Mouse (Mus musculus): ENCODE measurements around the gene Nsmce4a. TPM values are rescaled to one million over a fixed set of nuclear protein-coding genes. Genes with fewer than 3 reads are reported as not detected.

Gene Nsmce4a
- polyA plus RNA-seq (2015; fragmentation: Nextera tagmentation; extraction: Ambion mirVana) = 111 and 125 TPM in 2 replicates

DNA sequence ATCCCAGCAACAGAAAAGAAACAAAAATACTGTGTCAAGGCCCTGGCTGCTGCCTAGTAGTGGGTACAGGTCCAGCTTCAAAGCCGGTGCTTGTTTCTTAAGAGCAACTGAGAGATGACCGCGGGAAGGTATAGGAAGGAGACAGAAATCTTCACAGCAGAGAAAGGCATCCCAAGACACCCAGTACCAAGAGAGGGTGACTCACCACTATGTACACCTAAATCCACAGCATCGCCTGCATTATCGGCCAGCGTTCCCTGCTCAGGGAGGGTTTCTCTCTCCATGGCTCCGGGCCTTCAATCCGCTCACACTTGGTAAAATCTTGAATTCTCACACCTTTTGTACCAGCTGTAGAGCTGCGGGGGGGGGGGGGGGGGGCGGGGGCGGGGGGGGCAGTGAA, at the start of gene Nsmce4a:
Gene Nsmce4a (minus strand): TSS at position 298 of the 400 bp plus-strand sequence.
- Histone ChIP-seq H3K27ac (no peak within 1 kb of the TSS), H3K9ac (no peak within 1 kb of the TSS), H3K4me3 (no peak within 1 kb of the TSS), H3K4me1 (peaks cover 31% of the 10 kb centered on the region), H3K27me3 (no peaks in the 10 kb centered on the region), H3K36me3 (no peaks in the 10 kb centered on the region), H3K4me2 (no peak within 1 kb of the TSS), H3K9me3 (no peaks in the 10 kb centered on the region)
- WGBS = 65% methylated on average over 11 of the region's 11 CpGs
- ATAC-seq (ENCODE audit: insufficient number of reproducible peaks, low FRiP score, low TSS enrichment, low read depth) = no peak

- H3K4me1 ChIP-seq = peaks cover 6% of the 10 kb centered on the region; the same call in 1 of the 2 replicates
- no peak for ATAC-seq (ENCODE audit: insufficient number of reproducible peaks, low FRiP score, low TSS enrichment, low read depth)
- no peak overlapping the region for H3K9ac ChIP-seq
- H3K4me2 ChIP-seq = no peak overlapping the region
- H3K4me3 ChIP-seq = no peak overlapping the region
- no peak overlapping the region for H3K27ac ChIP-seq
- no peaks in the 10 kb centered on the region for H3K9me3 ChIP-seq
- WGBS = 69% methylated on average over 4 of the region's 4 CpGs
- no peaks in the 10 kb centered on the region for H3K36me3 ChIP-seq
- no peaks in the 10 kb centered on the region for H3K27me3 ChIP-seq
Observed at GRCm38 (mm10) chr7:130622359-130622758, 49.4 kb upstream of the Nsmce4a start.

DNA sequence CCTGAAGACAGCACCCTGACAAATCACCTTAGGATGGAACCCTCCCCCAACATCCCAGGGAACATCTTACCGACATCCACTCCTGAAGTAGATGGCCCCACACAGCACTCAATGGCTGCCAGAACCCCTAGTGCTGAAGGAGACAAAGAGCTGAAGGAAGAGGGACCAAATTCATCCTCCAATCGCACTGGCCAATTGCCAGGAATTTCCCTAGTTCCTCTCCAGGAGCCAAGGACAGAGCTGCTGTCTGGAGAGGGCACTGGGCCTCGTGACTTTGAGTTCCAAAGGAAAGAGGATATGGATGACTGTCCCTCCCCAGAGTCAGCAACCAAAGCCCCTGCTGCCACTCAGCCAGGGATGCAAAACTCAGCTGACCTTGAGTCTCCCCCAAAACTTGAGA, 49.0 kb upstream of the Nsmce4a start:
- 54% methylated on average over 3 of the region's 3 CpGs for WGBS
- H3K4me1 ChIP-seq = peaks cover 6% of the 10 kb centered on the region; the same call in 1 of the 2 replicates
- no peak for ATAC-seq (ENCODE audit: insufficient number of reproducible peaks, low FRiP score, low TSS enrichment, low read depth)
- H3K9me3 ChIP-seq = no peaks in the 10 kb centered on the region
- no peaks in the 10 kb centered on the region for H3K36me3 ChIP-seq
- no peaks in the 10 kb centered on the region for H3K27me3 ChIP-seq
- H3K9ac ChIP-seq = no peak overlapping the region
- no peak overlapping the region for H3K27ac ChIP-seq
- H3K4me2 ChIP-seq = no peak overlapping the region
- no peak overlapping the region for H3K4me3 ChIP-seq

- no peak for ATAC-seq (ENCODE audit: insufficient number of reproducible peaks, low FRiP score, low TSS enrichment, low read depth)
- H3K4me1 ChIP-seq = peaks cover 6% of the 10 kb centered on the region; the same call in 1 of the 2 replicates
- H3K4me2 ChIP-seq = no peak overlapping the region
- no peaks in the 10 kb centered on the region for H3K9me3 ChIP-seq
- 78% methylated on average over 2 of the region's 2 CpGs for WGBS
- H3K27ac ChIP-seq = no peak overlapping the region
- H3K9ac ChIP-seq = no peak overlapping the region
- H3K4me3 ChIP-seq = no peak overlapping the region
- H3K36me3 ChIP-seq = no peaks in the 10 kb centered on the region
- H3K27me3 ChIP-seq = no peaks in the 10 kb centered on the region
Observed at GRCm38 (mm10) chr7:130621068-130621467, 48.1 kb upstream of the Nsmce4a start.

- Histone ChIP-seq H3K27me3 (no peaks in the 10 kb centered on the region), H3K9ac (no peak overlapping the region), H3K4me1 (no peaks in the 10 kb centered on the region; the same call in 1 of the 2 replicates), H3K9me3 (no peaks in the 10 kb centered on the region), H3K27ac (no peak overlapping the region), H3K4me2 (no peak overlapping the region), H3K36me3 (no peaks in the 10 kb centered on the region), H3K4me3 (no peak overlapping the region)
- ATAC-seq (ENCODE audit: insufficient number of reproducible peaks, low FRiP score, low TSS enrichment, low read depth) = no peak
- WGBS = 90% methylated on average over 3 of the region's 3 CpGs
Observed at GRCm38 (mm10) chr7:130617591-130617990, 44.7 kb upstream of the Nsmce4a start.

DNA sequence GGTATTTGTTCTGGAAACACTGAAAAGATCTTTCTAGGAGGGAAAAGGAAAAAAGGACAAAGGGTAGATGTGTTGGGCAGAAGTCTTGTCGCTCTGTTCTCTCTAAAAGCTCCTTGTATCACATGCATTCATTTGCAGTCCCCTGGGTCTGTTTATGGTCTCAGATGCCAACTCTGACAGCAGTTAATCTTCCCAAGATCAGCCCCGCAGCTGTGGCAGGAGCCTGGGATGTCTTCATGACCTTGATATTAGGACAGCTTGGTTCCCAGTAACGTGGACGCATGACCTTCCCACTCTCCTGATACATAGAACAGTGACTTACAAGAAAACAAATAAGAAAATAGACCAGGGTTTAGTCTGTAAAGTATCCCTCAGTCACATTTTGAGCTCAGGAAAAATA, 41.1 kb upstream of the Nsmce4a start:
- Histone ChIP-seq H3K9ac (no peak overlapping the region), H3K27ac (no peak overlapping the region), H3K36me3 (no peaks in the 10 kb centered on the region), H3K4me2 (no peak overlapping the region), H3K9me3 (no peaks in the 10 kb centered on the region), H3K4me1 (no peaks in the 10 kb centered on the region), H3K4me3 (no peak overlapping the region), H3K27me3 (no peaks in the 10 kb centered on the region)
- WGBS = 56% methylated on average over 4 of the region's 4 CpGs
- no peak for ATAC-seq (ENCODE audit: insufficient number of reproducible peaks, low FRiP score, low TSS enrichment, low read depth)

DNA sequence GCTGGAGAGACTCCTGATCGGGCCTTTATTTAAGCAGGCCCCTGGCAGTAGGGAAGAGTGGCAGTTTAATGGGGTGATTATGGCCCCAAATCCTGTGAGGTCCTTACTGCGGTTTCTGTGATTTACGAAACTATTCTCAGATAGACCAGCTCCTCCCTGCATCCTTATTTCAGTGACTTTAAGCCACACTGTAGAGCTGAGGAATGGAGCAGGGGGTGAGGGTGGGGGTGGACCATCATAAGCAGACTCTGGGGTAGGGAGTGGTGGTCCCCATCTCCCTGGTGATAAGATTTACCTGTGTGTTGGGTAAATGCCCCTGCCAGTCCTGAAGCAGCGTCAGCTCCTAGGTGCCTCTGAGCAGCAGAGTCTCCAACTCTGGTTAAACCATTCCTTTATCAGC, 34.0 kb upstream of the Nsmce4a start:
- no peaks in the 10 kb centered on the region for H3K9me3 ChIP-seq
- H3K27me3 ChIP-seq = no peaks in the 10 kb centered on the region
- H3K4me2 ChIP-seq = no peak overlapping the region
- no peak overlapping the region for H3K4me3 ChIP-seq
- WGBS = 39% methylated on average over 4 of the region's 4 CpGs
- no peaks in the 10 kb centered on the region for H3K36me3 ChIP-seq
- H3K9ac ChIP-seq = no peak overlapping the region
- ATAC-seq (ENCODE audit: insufficient number of reproducible peaks, low FRiP score, low TSS enrichment, low read depth) = no peak
- H3K4me1 ChIP-seq = no peaks in the 10 kb centered on the region
- no peak overlapping the region for H3K27ac ChIP-seq

DNA sequence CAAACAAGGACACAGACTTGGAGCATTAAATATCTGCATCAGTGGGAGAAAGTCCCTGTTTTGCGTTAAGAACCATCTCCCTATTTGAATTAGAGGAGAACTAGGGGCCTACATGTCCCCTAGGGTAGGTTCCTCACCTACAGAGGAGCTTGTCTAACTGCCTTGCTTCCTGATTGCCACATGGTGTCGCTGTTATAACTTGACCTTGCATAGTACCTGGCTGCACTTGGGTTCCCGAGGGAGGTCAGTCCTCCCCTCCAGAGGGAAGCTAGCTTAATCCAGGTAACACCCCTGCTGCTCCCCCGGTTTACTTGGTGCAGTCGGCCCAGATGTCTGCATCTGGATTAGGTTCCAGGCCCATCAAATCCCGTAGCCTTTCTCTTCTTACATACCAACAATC, 32.2 kb upstream of the Nsmce4a start:
- Histone ChIP-seq H3K4me2 (no peak overlapping the region), H3K9me3 (no peaks in the 10 kb centered on the region), H3K36me3 (no peaks in the 10 kb centered on the region), H3K4me3 (no peak overlapping the region), H3K27ac (no peak overlapping the region), H3K27me3 (no peaks in the 10 kb centered on the region), H3K4me1 (no peaks in the 10 kb centered on the region), H3K9ac (no peak overlapping the region)
- WGBS = 12% methylated on average over 6 of the region's 6 CpGs
- no peak for ATAC-seq (ENCODE audit: insufficient number of reproducible peaks, low FRiP score, low TSS enrichment, low read depth)

DNA sequence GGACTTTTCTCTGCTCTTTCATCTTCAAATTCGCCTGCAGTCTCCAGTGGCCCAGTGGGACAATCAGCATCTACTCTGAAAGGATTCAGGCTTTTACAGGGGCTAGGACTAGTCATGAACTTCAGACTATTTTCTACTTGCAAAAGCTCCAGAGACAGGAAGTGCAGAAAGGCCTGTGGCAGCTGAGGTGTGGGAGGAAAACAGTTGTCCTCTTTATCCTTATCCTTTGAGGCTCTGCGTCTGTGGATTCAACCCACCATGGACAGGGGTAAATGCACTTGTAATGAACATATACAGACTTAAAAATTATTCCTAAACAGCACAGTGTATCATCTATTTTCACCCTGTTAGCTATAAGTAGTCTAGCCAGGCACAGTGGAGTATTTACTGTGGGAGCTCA, 31.5 kb upstream of the Nsmce4a start:
- no peaks in the 10 kb centered on the region for H3K36me3 ChIP-seq
- H3K9ac ChIP-seq = no peak overlapping the region
- H3K27me3 ChIP-seq = no peaks in the 10 kb centered on the region
- H3K4me3 ChIP-seq = no peak overlapping the region
- H3K4me1 ChIP-seq = no peaks in the 10 kb centered on the region
- H3K9me3 ChIP-seq = no peaks in the 10 kb centered on the region
- no peak for ATAC-seq (ENCODE audit: insufficient number of reproducible peaks, low FRiP score, low TSS enrichment, low read depth)
- 61% methylated on average over 2 of the region's 2 CpGs for WGBS
- H3K27ac ChIP-seq = no peak overlapping the region
- no peak overlapping the region for H3K4me2 ChIP-seq

DNA sequence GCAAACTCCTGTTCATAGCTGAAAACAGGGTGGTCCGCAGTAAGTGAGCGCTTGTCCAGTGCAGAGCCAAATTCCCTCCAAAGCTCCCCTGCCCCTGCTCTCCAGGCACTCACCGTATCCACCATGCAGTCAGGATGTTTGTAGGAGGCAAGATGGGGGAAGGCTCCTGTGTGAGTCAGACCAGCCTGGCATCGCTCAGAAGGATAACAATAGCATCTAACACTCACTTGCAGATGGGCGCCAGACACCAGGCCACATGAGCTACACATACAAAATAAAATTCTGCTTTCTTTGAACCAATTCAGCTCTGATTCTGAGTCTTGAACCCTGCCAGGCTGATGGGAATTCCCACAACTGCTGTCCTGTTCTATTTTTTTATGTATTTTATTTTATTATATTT, 30.6 kb upstream of the Nsmce4a start:
- Histone ChIP-seq H3K9me3 (no peaks in the 10 kb centered on the region), H3K4me1 (no peaks in the 10 kb centered on the region), H3K4me3 (no peak overlapping the region), H3K36me3 (no peaks in the 10 kb centered on the region), H3K27me3 (no peaks in the 10 kb centered on the region), H3K9ac (no peak overlapping the region), H3K4me2 (no peak overlapping the region), H3K27ac (no peak overlapping the region)
- WGBS = 87% methylated on average over 5 of the region's 5 CpGs
- no peak for ATAC-seq (ENCODE audit: insufficient number of reproducible peaks, low FRiP score, low TSS enrichment, low read depth)

DNA sequence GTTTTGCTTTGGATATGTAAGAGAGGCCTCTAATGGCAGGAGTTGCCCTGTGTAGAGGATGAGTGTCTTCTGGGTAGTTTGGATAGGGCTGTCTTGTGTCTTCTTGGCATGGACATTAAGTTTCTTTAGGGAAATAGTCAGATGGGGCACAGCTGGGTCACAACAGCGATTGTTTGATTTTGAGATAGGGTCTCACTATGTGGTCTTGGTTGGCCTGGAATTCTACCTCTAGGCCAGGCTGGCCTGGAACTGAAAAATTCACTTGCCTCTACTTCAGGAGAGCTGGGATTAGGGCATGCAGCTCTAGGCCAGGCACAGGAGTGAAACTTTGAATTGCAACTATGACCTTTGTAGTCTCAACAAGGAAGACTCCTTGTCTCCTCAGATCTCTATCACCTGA, 29.9 kb upstream of the Nsmce4a start:
- H3K4me2 ChIP-seq = no peak overlapping the region
- H3K27me3 ChIP-seq = no peaks in the 10 kb centered on the region
- no peaks in the 10 kb centered on the region for H3K4me1 ChIP-seq
- no peak for ATAC-seq (ENCODE audit: insufficient number of reproducible peaks, low FRiP score, low TSS enrichment, low read depth)
- no peaks in the 10 kb centered on the region for H3K36me3 ChIP-seq
- H3K9ac ChIP-seq = no peak overlapping the region
- 81% methylated on average over 1 of the region's 1 CpGs for WGBS
- no peak overlapping the region for H3K27ac ChIP-seq
- H3K4me3 ChIP-seq = no peak overlapping the region
- no peaks in the 10 kb centered on the region for H3K9me3 ChIP-seq

DNA sequence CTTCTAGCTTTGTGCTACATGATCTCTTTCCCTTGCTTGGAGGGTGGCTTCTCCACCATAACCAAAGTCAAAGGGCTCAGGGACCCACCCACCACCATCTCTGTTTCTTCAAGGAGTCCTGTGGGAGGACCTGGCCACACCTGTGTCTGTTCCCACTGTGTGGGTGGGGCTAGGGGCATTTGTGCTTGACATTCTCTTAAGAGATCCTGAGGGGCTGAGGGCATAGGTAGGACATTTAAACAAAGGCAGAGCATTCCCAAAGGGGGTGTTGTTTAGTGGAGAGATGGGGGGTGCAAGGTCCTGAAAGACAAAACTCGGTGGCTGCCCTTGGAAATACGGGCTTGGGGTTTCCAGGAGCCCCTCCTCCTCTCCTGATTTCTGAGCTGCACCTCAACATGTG, 27.6 kb upstream of the Nsmce4a start:
- 81% methylated on average over 2 of the region's 2 CpGs for WGBS
- H3K4me1 ChIP-seq = no peaks in the 10 kb centered on the region
- H3K9me3 ChIP-seq = no peaks in the 10 kb centered on the region
- no peak for ATAC-seq (ENCODE audit: insufficient number of reproducible peaks, low FRiP score, low TSS enrichment, low read depth)
- no peak overlapping the region for H3K9ac ChIP-seq
- H3K27me3 ChIP-seq = no peaks in the 10 kb centered on the region
- no peak overlapping the region for H3K4me2 ChIP-seq
- H3K4me3 ChIP-seq = no peak overlapping the region
- H3K27ac ChIP-seq = no peak overlapping the region
- no peaks in the 10 kb centered on the region for H3K36me3 ChIP-seq

DNA sequence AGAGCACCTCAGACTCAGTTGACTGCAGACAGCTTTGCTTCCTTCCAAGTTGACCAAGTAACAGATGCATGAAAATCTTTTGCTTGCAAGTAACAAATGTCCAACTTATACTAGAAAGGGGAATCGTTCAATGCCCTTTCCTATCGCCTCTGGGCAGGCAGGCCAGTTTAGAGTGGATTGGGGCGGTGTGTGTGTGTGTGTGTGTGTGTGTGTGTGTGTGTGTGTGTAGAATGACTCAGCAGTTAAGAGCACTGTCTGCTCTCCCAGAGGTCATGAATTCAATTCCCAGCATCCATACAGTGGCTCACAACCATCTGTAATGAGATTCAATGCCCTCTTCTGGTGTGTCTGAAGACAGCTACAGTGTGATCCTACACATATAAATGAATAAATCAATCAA, 27.2 kb upstream of the Nsmce4a start:
- no peak for ATAC-seq (ENCODE audit: insufficient number of reproducible peaks, low FRiP score, low TSS enrichment, low read depth)
- Histone ChIP-seq H3K27me3 (no peaks in the 10 kb centered on the region), H3K4me2 (no peak overlapping the region), H3K36me3 (no peaks in the 10 kb centered on the region), H3K9me3 (no peaks in the 10 kb centered on the region), H3K4me3 (no peak overlapping the region), H3K9ac (no peak overlapping the region), H3K4me1 (no peaks in the 10 kb centered on the region), H3K27ac (no peak overlapping the region)
- 82% methylated on average over 3 of the region's 3 CpGs for WGBS

Measured in limb, embryonic 15.5 days (tissue).